Mouse (Mus musculus): ENCODE results near the gene Slc1a7.

GRCm38 (mm10) chr4:107952845-107953244 is 15.3 kb upstream of the Slc1a7 start:
- TF ChIP-seq CTCF (IDR thresholded peaks at IDR 0.05; ENCODE audit: insufficient read depth, low read depth, low read length) (no peak), POLR2A (IDR thresholded peaks at IDR 0.05; ENCODE audit: insufficient read depth, low read depth, low read length) (no peak)

All from olfactory bulb, adult 2 months (tissue).